11 mouse cellular contexts compared by ENCODE assay signal in genomic region chr4:53304290-53304654, GRCm38 (mm10).
DNase-seq lines count a peak whose midpoint lies in the region; ATAC-seq lines count a peak whose summit lies in the region.
"Had no signal": no experiment of that assay in that cellular context is flagged by ENCODE, and none has a peak within 500 bp of the region (broad histone marks: within the 10 kb centered on the region; RNA-seq: fewer than 3 reads in every experiment).

No protein-coding gene starts in this region.

- no peak for ATAC-seq in hindbrain, embryonic 14.5 days (ENCODE audit: low FRiP score)
- no peak for ATAC-seq in hindbrain, embryonic 16.5 days
- no peak for ATAC-seq in limb, embryonic 13.5 days (ENCODE audit: low FRiP score, low read depth)
- peak; percentile 40; the same call in 1 of the 2 replicates for ATAC-seq in intestine, embryonic 16.5 days
- no peak for ATAC-seq in neural tube, embryonic 15.5 days (ENCODE audit: low FRiP score)

- H3K4me2 ChIP-seq in hindbrain, embryonic 14.5 days (replicated peaks), result no peak overlapping the region
- H3K4me2 ChIP-seq in hindbrain, embryonic 16.5 days (ENCODE audit: low read length), result no peak overlapping the region
- H3K4me2 ChIP-seq in limb, embryonic 13.5 days (replicated peaks), result no peak overlapping the region
- H3K4me2 ChIP-seq in intestine, embryonic 16.5 days (ENCODE audit: low read depth, low read length), result no peak overlapping the region
- H3K4me2 ChIP-seq in neural tube, embryonic 15.5 days, result no peak overlapping the region
- H3K4me2 ChIP-seq: forebrain, embryonic 12.5 days had no signal

- no peak overlapping the region for H3K9ac ChIP-seq in hindbrain, embryonic 14.5 days
- H3K9ac ChIP-seq in hindbrain, embryonic 16.5 days (ENCODE audit: low read depth, low read length), result no peak overlapping the region
- H3K9ac ChIP-seq in limb, embryonic 13.5 days, result no peak overlapping the region
- H3K9ac ChIP-seq in intestine, embryonic 16.5 days (ENCODE audit: low read depth, low read length), result no peak overlapping the region
- no peak overlapping the region for H3K9ac ChIP-seq in neural tube, embryonic 15.5 days (replicated peaks)
- H3K9ac ChIP-seq: forebrain, embryonic 12.5 days had no signal

- peak overlapping the region; percentile 24; the same call in 1 of the 2 replicates for H3K27ac ChIP-seq in hindbrain, embryonic 14.5 days
- H3K27ac ChIP-seq in hindbrain, embryonic 16.5 days (ENCODE audit: low read depth, low read length), result no peak overlapping the region
- H3K27ac ChIP-seq in limb, embryonic 13.5 days, result peak overlapping the region; percentile 39; the same call in 1 of the 2 replicates
- no peak overlapping the region for H3K27ac ChIP-seq in limb, embryonic 10.5 days
- no peak overlapping the region for H3K27ac ChIP-seq in intestine, embryonic 16.5 days (ENCODE audit: low read length)
- H3K27ac ChIP-seq in neural tube, embryonic 15.5 days (replicated peaks), result peak overlapping the region; percentile 46
- H3K27ac ChIP-seq: forebrain, embryonic 12.5 days had no signal

- no peak overlapping the region for H3K4me3 ChIP-seq in hindbrain, embryonic 14.5 days (replicated peaks; ENCODE audit: low read length)
- H3K4me3 ChIP-seq in hindbrain, embryonic 16.5 days (ENCODE audit: low read length), result no peak overlapping the region
- no peak overlapping the region for H3K4me3 ChIP-seq in limb, embryonic 13.5 days
- H3K4me3 ChIP-seq in limb, embryonic 10.5 days, result no peak overlapping the region
- no peak overlapping the region for H3K4me3 ChIP-seq in intestine, embryonic 16.5 days (ENCODE audit: low read length)
- no peak overlapping the region for H3K4me3 ChIP-seq in neural tube, embryonic 15.5 days (replicated peaks)
- H3K4me3 ChIP-seq: forebrain, embryonic 12.5 days had no signal

- H3K27me3 ChIP-seq in hindbrain, embryonic 14.5 days (ENCODE audit: control insufficient read depth, insufficient read depth, low read length), result no peaks in the 10 kb centered on the region
- H3K27me3 ChIP-seq in hindbrain, embryonic 16.5 days (replicated peaks; ENCODE audit: control insufficient read depth, insufficient read depth, low read length), result no peaks in the 10 kb centered on the region
- H3K27me3 ChIP-seq in limb, embryonic 13.5 days, result no peaks in the 10 kb centered on the region
- no peaks in the 10 kb centered on the region for H3K27me3 ChIP-seq in limb, embryonic 10.5 days (ENCODE audit: low read depth, poor library complexity, severe bottlenecking)
- H3K27me3 ChIP-seq in intestine, embryonic 16.5 days (replicated peaks; ENCODE audit: control insufficient read depth, insufficient read depth, low read length), result no peaks in the 10 kb centered on the region
- no peaks in the 10 kb centered on the region for H3K27me3 ChIP-seq in neural tube, embryonic 15.5 days (replicated peaks)
- H3K27me3 ChIP-seq: forebrain, embryonic 12.5 days had no signal

- WGBS in hindbrain, embryonic 14.5 days, result 67% methylated on average over 2 of the region's 2 CpGs
- WGBS in hindbrain, embryonic 16.5 days, result 64% methylated on average over 2 of the region's 2 CpGs
- WGBS in limb, embryonic 13.5 days, result 61% methylated on average over 2 of the region's 2 CpGs
- 54% methylated on average over 2 of the region's 2 CpGs for WGBS in limb, embryonic 10.5 days
- WGBS in intestine, embryonic 16.5 days, result 62% methylated on average over 2 of the region's 2 CpGs
- 6% methylated on average over 2 of the region's 2 CpGs for WGBS in neural tube, embryonic 15.5 days

- H3K4me1 ChIP-seq in hindbrain, embryonic 14.5 days (replicated peaks; ENCODE audit: control insufficient read depth, insufficient read depth, low read length), result no peaks in the 10 kb centered on the region
- no peaks in the 10 kb centered on the region for H3K4me1 ChIP-seq in hindbrain, embryonic 16.5 days (ENCODE audit: control insufficient read depth, insufficient read depth, low read depth, low read length)
- H3K4me1 ChIP-seq in limb, embryonic 13.5 days, result peaks cover 7% of the 10 kb centered on the region; the same call in 1 of the 2 replicates
- peaks cover 4% of the 10 kb centered on the region; the same call in 1 of the 2 replicates for H3K4me1 ChIP-seq in limb, embryonic 10.5 days
- H3K4me1 ChIP-seq in intestine, embryonic 16.5 days (ENCODE audit: control insufficient read depth, insufficient read depth, low read length), result no peaks in the 10 kb centered on the region
- H3K4me1 ChIP-seq in neural tube, embryonic 15.5 days, result peaks cover 6% of the 10 kb centered on the region; the same call in 1 of the 2 replicates
- H3K4me1 ChIP-seq: forebrain, embryonic 12.5 days had no signal

- no peaks in the 10 kb centered on the region for H3K36me3 ChIP-seq in hindbrain, embryonic 14.5 days (replicated peaks; ENCODE audit: control insufficient read depth, insufficient read depth)
- no peaks in the 10 kb centered on the region for H3K36me3 ChIP-seq in hindbrain, embryonic 16.5 days (ENCODE audit: control insufficient read depth, insufficient read depth, low read length)
- H3K36me3 ChIP-seq in limb, embryonic 13.5 days, result no peaks in the 10 kb centered on the region
- H3K36me3 ChIP-seq in limb, embryonic 10.5 days, result no peaks in the 10 kb centered on the region
- no peaks in the 10 kb centered on the region for H3K36me3 ChIP-seq in intestine, embryonic 16.5 days (ENCODE audit: control insufficient read depth, insufficient read depth, low read length)
- H3K36me3 ChIP-seq in neural tube, embryonic 15.5 days, result no peaks in the 10 kb centered on the region
- H3K36me3 ChIP-seq: forebrain, embryonic 12.5 days; G1E had no signal

- no peak for DNase-seq in hindbrain, embryonic 14.5 days (ENCODE audit: low spot score)
- DNase-seq in limb, embryonic 10.5 days (ENCODE audit: low spot score), result no peak
- no peak for DNase-seq in layer of hippocampus, postnatal 10 days (ENCODE audit: low spot score in 2 of 2)
- DNase-seq: lung, postnatal 14 days; midbrain, embryonic 14.5 days had no signal

- no peaks in the 10 kb centered on the region for H3K9me3 ChIP-seq in hindbrain, embryonic 14.5 days (ENCODE audit: control insufficient read depth, low read length)
- H3K9me3 ChIP-seq in hindbrain, embryonic 16.5 days (ENCODE audit: control insufficient read depth, low read length), result no peaks in the 10 kb centered on the region
- H3K9me3 ChIP-seq in limb, embryonic 13.5 days, result no peaks in the 10 kb centered on the region
- no peaks in the 10 kb centered on the region for H3K9me3 ChIP-seq in limb, embryonic 10.5 days (replicated peaks)
- no peaks in the 10 kb centered on the region for H3K9me3 ChIP-seq in intestine, embryonic 16.5 days (ENCODE audit: control insufficient read depth, low read length)
- no peaks in the 10 kb centered on the region for H3K9me3 ChIP-seq in neural tube, embryonic 15.5 days (replicated peaks)
- H3K9me3 ChIP-seq: forebrain, embryonic 12.5 days; G1E had no signal

Comparison
In these comparisons a context has a peak if more than half of its experiments do, and no peak if none do; other contexts are left out.
1. H3K27ac ChIP-seq: peak in hindbrain, embryonic 14.5 days (single experiment), limb, embryonic 13.5 days (single experiment) and neural tube, embryonic 15.5 days (single experiment); none in hindbrain, embryonic 16.5 days (single experiment), limb, embryonic 10.5 days (single experiment) and intestine, embryonic 16.5 days (single experiment).